Mouse (Mus musculus): ENCODE measurements around the gene Bmt2. TPM values are rescaled to one million over a fixed set of nuclear protein-coding genes. Genes with fewer than 3 reads are reported as not detected.

Bmt2 gene
- total RNA-seq (2023), result 10 to 100 TPM; 15.9 to 20.7 TPM

GRCm38 (mm10) chr6:13677818-13678282, at the start of gene Bmt2:
Gene Bmt2 (minus strand): TSS chr6:13677966.

GRCm38 (mm10) chr6:13607621-13608493, 69.9 kb downstream of the Bmt2 start, which contains the start of gene Tmem168:
Gene Tmem168 (minus strand): TSS chr6:13608100.

Other genes with a start within 250 kb of the Bmt2 start
- 10 to 100 TPM; 24.6 to 24.8 TPM for gene Tmem168, start 69.9 kb downstream of the Bmt2 start, total RNA-seq (2023)
- gene Gpr85, start 162.0 kb upstream of the Bmt2 start, total RNA-seq (2023), result under 1 TPM in 1 of 2 experiments, not detected in 1; 0.29 TPM
- 10 to 100 TPM; 29.7 to 32.0 TPM for gene 2610001J05Rik, start 193.6 kb upstream of the Bmt2 start, total RNA-seq (2023)